Mouse (Mus musculus) frontal cortex, adult (tissue): ENCODE data around the gene Gpm6b.

Experiments
- ATAC-seq: cut with Nextera tagmentation; 2 replicates; pipeline ENCODE4 v1.9.2; 2017; ENCODE audit warnings: mild to moderate bottlenecking, moderate library complexity, mixed read lengths; ENCODE audit not compliant: low TSS enrichment

The Gpm6b gene

DNA sequence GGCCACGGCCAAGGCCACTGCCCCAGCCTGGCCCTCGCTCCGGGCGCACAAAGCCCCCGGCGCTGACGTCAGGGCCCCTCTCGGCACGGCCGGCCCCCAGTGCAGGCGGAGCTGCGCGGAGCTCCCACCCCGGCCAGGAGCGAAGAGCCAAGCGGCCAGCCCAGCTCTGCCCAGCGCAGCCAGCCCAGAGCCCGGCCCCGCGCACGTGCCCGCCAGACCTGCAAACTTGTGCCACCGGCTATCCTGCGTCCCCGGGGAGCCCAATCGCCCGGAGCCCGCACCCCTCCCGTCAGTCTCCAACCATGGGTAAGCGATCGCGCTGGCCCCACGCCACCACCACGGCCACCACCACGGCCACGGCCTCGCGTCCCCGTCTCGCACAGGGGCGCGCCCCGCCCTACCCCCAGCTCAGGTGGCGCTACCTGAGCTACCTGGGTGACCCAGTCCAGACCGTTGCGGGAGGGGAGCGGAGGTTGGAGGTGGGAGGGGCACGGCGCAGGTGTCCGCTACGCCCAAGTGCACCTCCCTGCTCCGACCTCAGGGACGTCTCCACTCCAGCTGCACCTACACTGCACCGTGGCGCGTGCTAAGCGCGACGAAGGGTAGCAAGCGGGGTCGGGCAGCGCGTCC lies at the start of gene Gpm6b:
Gpm6b (plus strand) TSS at position 81 of the 630 bp plus-strand sequence.
- peak; percentile 78 for ATAC-seq

DNA sequence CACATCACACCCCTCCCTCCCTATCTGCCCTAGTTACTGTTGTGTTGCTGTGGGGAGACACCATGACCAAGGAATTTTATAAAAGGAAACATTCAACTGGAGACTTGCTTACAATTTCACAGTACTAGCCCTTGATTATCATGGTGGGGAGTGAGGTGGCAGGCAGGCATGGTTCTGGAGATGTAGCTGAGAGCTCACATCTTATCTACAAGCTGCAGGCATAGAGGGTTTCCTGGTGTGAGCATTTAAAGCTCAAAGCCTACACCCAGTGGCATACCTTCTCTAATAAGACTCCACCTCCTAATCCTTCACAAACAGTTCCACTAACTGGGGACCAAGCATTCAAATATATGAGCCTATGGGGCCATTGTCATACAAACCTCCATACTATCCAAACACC lies 42.4 kb upstream of the Gpm6b start:
- no peak for ATAC-seq

DNA sequence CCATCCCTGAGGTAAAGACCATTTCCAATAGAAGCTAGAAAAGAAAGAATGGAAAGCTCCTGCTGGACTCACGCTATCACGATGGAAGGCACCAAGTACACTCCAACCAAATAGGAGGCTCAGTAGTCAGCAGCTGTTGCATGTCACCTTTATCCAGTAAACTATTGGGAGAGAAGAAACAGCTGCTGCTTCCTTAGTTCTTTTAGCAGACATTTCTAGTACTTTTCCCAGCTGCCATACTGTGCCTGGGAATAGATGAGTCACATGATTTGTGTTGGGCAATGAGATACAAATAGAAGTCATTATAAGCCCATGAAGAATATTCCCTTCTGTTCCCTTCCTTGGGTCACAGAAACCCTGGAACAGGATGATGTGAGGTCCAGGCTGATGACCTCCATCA lies 40.4 kb upstream of the Gpm6b start:
- no peak for ATAC-seq

DNA sequence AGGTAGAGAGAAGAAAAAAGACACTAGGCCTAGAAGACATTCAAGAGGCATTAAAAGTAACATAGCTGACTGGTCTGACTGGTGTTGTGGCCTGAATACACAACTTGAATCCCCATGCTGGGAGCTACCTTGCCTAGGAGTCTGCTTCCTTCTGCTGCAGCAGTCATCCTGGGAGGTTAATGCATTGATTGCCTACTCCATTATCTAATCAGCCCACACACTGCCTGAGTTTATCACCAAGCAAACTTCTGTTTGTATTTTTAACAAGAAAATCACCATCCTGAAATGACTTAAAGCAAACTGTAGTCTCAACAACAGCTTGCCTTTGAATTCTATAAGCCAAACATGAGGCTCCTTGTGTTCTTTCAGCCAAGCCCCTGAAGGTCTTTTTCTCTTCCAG lies 38.9 kb upstream of the Gpm6b start:
- no peak for ATAC-seq

DNA sequence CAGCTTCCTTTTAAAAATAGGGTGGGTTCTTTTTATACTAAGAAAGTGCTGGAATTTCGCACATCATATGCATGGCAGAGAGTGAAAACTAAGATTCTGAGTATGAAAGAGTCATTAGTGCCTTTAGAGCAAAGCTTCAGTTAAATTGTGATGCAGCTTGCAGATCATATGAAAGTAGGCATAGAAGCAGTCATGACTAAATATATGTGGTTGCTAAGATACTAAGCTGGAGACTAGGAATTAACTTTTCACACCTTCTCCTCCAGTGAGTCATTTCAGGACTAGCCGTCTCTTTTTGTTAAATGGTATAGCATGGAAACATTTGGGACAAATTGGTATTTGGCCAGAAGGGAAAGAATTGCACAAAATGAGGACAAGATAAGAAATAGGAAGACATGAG lies 24.1 kb upstream of the Gpm6b start:
- peak; percentile 84 for ATAC-seq

DNA sequence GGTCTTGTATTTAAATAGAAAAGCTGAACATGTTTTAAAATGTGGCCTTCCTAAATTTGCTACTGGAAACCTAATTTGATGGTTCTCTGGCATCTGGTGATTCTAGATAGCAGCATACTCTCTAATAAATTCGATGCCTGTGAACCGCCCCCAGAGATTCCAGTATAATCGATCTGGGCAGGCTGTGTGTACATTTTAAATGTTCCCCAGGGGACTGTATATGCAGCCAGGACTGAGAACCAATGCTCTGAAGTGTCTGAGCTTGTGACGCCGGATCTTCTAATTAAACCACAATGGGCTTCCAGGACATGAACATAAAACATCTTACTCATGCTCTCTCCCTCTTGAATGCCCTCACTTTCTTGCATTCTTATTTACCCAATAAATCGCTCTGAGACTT lies 22.5 kb upstream of the Gpm6b start:
- ATAC-seq: no peak

DNA sequence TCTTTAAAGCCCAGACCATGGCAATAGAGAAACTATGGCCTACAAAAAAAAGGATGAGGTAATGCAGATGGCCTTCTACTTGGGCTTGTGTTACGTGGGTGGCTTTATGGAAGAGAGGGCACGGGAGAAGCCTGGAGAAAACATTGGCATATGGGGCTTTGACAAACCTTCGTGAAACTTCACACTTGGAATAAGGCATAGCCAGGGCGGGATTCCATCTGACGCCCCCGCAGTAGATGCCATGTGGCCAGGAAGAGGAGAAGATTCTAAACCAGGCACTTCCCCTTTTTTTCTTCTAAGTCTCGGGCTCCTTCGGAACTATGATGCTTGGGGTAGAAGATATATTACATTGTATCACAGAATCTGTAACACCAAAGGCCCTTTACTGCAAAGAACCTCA lies 22.0 kb upstream of the Gpm6b start:
- peak; percentile 43 for ATAC-seq

DNA sequence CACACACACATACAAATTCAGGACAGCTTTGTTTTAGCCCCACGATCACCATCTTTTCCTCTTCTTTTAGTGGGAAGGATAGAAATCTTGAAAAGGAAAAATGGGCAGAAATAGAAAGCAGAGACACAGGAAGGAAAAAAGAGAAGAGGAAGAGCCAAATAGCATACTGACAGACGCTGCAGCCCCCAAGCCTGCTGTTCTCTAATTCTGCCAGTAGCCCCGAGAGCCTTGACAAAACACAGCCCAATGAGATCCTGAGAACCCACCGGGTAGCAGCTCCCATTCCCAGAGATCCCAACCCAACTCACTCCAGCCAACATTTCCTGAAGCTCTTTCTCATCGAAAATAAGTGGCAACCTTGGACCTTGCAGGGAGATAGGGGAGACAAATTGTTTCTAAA lies 19.4 kb upstream of the Gpm6b start:
- peak; percentile 31 for ATAC-seq

DNA sequence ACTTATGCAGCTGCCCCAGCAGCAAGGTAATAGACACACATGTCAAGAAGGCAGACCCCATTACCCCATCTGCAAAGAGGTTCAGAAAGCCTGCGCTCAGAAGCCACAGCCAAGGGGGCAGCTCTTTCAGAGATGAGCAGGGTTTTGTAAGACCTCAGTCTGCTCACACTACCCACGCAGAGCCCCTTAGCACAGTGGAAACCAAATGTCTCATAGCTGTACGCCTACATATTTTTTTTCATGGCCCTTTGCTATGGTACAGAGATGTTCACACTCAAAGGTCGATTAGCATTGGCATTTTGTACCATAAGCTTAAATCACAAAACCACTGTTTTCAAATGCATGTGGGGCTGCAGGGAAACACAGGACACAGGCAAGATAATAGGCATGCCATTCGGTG lies 11.9 kb upstream of the Gpm6b start:
- ATAC-seq: 0 out of 2 replicates have a peak, but pooled peaks have one; percentile 27

DNA sequence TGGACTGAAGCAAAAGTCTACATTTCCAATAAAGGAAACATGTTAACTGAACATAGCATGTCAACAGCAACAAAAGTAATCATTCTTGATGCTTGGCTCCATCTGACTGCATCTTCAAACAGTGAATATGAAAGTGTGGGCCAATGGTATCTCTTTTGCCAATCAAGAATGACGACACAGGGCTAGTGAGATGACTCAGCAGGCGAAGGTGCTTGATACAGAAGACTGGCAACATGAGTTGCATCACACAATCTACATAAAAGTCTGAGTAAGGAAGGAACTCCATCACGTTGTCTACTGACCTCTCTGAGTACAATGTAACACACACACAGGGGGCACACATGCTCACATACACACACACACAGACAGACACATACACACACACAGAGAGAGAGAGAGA lies 9.0 kb upstream of the Gpm6b start:
- ATAC-seq: no peak

DNA sequence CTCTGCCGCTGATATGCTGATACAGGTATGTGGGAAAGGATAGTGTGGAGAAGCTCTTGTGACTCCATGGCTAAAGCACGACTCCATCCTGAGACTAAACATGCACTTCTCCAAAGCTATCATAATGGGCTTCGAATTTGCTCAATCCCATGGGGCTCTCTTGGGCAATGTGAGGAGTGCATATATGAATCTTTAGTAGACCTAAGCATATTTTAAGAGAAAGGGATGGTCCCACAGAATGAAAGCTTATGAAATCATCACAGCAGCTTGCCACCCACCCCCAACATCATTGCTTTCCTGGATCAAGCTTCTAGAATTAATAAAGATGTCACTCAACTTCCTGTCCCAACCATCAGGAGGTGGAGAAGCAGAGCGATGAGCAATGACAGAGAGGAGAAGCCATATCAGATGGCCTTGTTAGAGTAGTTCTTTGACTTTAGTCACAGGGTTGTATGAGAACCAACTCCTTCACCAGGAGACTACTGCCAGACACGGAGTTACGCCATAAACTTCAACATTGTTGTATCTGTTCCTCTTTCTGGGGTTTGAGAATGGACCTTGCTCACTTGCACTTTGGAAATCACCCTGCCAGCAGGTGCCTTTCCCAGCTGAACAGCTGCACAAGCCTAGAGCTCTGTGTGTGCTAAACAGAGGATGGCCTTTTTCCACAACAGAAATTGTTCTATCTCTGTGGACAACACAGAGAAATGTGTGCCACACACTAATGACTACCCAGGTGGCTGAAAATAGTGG lies 8.0 kb upstream of the Gpm6b start:
- ATAC-seq: no peak

DNA sequence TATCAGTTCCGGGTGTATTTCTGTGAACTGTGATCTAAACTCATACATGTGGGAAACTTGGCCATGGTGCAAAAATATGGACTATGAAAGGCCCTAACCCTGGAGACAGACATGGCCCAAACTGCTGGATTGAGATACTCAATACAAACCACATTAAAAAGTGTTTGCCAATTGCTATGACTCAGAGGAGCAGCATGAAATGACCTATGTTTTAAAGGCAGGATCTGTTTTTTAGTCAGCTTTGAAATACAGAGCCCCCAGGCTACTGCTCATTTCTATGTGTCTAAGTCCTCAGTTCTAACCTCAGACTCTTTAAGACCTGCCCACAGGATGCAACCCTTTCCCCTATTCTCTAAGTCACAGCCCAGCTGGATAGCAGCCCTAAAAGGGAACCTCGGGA lies 2.6 kb upstream of the Gpm6b start:
- ATAC-seq: no peak

DNA sequence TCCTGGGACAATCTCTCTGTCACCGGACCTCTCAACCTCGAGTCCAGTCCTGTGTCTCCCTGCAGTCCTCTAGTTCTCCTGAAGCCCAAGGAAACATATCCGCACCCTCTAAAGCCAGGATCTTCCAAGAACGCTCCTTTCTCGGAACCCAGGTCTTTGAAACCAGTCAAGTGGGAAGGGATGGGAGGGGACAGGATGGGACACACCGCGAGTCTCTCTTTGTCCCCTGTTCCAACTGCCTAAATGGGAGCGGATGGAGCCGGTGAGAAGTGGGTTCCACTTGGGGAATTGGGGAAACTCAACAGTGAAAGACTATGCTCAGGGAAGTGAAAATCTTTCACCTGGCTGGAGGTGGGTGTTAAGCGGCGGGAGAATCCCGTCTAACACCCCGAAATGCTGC lies 809 bp downstream of the Gpm6b start:
- peak; percentile 21; the same call in 1 of the 2 replicates for ATAC-seq

DNA sequence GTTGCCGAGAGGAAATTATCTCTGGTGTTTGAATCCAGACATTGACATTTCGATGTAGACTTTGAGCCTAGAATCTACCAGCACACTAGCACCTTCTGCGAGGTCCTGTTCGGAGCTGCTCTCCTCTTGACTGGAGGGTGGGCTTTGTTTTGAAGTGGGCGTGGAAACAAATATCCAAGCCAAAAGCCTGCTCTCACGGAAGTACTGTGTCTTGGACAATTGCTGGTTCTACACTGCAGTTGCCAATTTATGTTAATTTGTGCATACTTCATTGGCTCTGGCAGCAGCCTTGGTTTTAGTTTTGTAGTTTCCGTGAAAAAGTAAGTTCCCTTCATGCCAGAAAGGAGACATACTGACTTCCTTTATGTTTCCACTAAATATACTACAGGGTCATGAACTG lies 2.0 kb downstream of the Gpm6b start:
- ATAC-seq: no peak

DNA sequence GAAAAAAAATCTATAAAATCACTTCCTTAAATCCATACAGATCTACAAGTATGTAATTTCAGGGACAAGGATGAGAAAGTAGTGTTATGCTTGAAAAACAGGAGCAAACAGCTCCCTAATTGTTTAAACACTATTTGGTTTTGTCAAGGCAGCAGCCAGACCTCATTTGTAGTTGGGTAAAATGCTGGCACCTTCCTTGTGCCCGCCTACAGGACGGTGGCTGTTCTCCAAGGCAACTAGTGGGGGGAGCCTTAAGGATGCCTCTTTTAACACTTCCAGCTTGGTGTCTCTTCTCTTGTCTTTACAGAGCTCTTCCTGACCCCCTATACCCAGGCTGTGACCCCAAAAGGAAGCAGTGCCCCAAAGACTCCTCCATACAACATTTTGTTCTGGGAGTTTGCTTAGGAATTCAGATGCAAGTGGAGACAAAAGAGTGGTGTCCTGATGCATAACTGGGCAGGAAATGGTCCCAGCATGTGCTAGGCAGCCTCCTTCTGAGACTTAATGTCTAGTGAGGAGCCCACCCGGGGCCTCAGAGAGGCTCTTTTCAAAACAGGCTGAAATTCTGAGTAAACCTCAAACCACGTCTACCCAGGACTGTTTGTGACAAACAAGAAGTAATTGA lies 4.7 kb downstream of the Gpm6b start:
- ATAC-seq: peak; percentile 47

DNA sequence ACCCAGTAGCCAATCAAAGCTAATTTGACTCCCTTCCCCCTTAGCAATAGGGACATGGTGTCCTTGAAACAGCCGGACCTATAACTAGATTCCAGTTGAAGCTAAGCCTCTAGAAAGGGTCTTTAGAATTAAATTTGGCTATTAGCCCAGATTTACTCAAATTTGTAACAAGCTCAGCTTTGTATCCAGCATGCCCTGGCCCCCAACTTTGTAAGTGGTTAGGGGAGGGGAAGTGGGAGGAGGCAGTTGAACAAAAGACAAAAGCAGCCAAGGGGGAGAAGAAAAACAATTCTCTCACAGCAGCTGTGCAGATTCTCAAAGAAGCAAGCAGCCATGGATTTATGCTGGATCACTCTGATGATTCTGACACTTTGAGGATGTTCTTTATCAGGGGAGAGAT lies 32.8 kb downstream of the Gpm6b start:
- peak; percentile 50; the same call in 1 of the 2 replicates for ATAC-seq

DNA sequence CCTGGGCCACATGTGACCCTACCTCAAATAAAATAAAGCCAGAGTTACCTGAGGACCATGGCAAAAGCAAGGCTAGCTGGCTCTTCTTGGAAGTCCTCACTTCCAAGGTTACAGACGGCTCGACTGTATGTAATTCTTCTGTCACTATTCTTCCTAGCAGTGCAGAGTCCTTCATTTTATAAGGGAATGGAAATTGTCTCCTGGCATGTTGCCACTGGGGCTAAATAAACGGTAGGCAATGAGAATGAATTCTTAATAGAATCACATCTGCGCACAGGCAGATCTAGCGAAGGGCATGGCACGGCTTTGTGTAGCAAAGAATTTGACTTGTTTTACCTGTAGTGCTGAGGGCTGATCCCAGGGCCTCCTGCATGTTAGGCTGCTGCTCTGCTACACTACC lies 33.9 kb downstream of the Gpm6b start:
- no peak for ATAC-seq

DNA sequence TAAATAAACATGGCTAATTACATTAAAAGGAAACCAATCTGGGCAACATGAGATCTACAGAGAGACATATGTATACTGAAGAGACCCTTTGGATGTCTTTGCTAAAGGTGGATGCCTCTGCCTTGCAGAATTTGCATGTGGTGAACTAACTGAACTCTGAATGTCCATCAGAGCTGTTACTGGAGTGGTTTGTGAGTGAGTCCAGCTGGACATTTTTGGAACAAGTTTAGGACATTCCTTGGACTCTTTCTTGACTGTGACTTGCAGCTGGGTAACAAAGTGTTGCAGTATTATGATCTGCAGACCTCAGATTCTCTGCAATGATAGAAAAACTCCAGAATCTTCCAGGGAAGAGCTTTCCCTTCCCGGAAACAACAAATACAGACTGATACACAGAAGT lies 41.1 kb downstream of the Gpm6b start:
- no peak for ATAC-seq

DNA sequence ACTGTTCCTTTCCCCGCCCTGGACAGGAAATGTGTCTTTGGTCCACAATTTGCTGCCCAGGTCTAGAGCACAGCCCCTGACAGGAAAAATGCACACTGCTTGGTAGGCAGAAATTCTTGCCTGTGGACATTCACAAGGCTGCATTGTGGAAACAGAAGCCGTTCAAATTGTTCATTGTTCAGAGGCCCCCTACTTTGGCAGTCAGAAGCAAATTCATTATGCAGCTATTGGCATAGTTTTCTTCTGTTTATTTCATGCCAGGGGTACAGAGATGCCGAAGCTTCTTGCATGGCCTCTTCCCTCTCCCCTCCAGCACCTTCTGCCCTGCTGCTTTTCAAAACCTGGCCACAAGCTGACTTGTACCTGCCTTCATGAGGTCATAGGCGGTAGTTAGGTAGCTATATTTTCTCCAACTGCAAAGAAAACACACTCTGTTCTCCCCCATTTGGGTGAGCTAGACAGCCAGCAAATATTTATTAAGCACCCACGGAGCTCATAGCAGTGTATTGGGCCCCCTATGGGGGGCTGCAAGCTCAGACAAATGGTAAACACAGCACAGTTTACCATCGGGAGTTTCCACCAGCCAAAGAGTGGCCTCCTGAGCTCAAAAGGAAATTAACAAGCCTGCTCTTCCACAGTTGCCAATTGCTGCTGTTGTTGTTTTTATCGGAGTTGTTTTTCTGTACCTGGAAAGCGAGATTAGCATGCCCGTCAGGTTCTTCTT lies 48.2 kb downstream of the Gpm6b start:
- ATAC-seq: peak; percentile 39

DNA sequence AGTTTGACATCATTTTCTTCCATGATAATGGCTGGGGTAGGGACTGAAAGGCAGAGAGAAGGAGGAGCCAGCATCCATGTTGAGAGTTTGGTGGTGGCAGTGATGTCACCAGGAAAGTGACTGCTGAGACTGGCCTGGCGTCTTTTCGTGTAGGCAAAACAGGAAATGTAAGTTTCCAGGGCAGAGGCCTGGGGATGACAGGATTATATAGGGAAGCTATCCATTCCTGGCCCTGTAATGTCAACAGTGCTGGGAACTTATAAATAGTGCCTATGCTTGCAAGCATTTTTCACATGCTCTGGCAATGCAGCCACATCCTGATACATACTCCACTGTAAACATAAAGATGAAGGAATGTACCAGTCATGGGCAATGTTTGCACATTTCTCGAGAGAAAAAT lies 52.6 kb downstream of the Gpm6b start:
- no peak for ATAC-seq

DNA sequence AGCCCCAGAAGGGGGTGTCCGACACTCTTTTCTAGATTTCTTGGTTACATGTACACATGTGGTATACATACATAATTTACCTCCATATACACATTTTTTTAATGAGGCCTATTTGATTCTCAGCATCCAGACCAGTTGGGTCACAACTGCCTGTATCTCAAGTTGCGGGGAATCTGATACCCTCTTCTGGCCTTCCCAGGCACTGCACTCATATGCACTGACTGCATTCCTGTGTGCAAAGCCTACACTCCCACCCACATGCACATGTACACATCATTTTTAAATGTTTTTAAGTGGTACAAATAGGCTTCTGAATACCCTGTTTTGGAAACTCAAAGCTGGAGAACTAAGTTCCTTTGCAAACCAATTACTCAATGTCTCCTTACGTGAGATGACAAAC lies 54.8 kb downstream of the Gpm6b start:
- ATAC-seq: no peak

DNA sequence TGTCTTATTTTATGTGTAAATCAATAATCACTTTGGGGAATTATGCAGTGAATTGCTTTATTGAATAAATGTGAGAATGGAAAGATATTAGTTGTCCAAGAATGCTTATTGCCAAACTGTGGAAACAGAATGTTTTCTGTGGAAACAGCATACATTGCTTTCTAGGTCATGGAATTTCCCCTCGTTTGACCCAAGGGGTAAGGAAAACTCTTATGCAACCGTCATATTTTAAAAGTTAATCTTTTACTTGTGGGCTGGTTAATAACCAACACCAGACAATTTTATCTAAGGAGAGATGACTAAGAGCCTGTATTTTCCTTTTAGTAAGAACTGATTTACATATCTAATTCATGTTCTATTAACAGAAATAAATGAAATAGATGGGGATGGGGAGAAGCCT lies 64.1 kb downstream of the Gpm6b start:
- ATAC-seq: no peak

DNA sequence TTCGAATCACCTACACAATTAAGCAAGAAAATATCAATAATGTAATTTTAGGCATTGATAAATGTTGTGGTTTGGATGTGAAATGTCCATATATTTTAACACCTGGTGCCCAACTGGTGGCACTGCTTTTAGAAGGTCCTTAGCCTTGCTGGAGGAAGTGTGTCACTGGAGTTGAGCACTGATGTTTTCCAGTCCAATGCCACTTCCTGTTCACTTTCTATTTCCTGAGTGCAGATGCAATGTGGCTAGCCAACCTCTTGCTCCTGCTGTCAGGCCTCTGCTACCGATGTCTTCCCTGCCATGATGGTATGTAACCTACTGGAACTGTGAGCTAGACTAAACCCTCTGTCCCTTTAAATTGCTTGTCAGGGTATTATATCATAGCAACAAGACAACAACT lies 65.6 kb downstream of the Gpm6b start:
- no peak for ATAC-seq
